Mouse (Mus musculus): ENCODE measurements at regions not wholly inside any gene's neighbourhood (a gene's known extent, or its start where the extent isn't known, plus 50 kb on each side); places are given as distances from the start of the nearest gene placed in this dataset.

GRCm38 (mm10) chr9:85520941-85521340 lies 193.8 kb upstream of the Tent5a start:
- ATAC-seq (ENCODE audit: insufficient number of reproducible peaks, insufficient read depth, low FRiP score, low TSS enrichment): no peak
- H3K27ac ChIP-seq: no peak overlapping the region
- H3K9me3 ChIP-seq: no peaks in the 10 kb centered on the region
- no peak overlapping the region for H3K4me2 ChIP-seq (replicated peaks)
- H3K27me3 ChIP-seq: no peaks in the 10 kb centered on the region
- no peaks in the 10 kb centered on the region for H3K4me1 ChIP-seq
- no peak overlapping the region for H3K4me3 ChIP-seq
- 89% methylated on average over 6 of the region's 6 CpGs for WGBS
- H3K36me3 ChIP-seq: no peaks in the 10 kb centered on the region
- H3K9ac ChIP-seq: no peak overlapping the region

- no peak for ATAC-seq (ENCODE audit: insufficient number of reproducible peaks, insufficient read depth, low FRiP score, low TSS enrichment)
- Histone ChIP-seq H3K36me3 (no peaks in the 10 kb centered on the region), H3K4me2 (replicated peaks) (no peak overlapping the region), H3K4me3 (no peak overlapping the region), H3K27ac (no peak overlapping the region), H3K4me1 (no peaks in the 10 kb centered on the region), H3K9me3 (no peaks in the 10 kb centered on the region), H3K27me3 (no peaks in the 10 kb centered on the region), H3K9ac (no peak overlapping the region)
- WGBS: 75% methylated on average over 4 of the region's 4 CpGs
Measured at GRCm38 (mm10) chr9:85499006-85499405, 171.9 kb upstream of the Tent5a start.

GRCm38 (mm10) chr9:85497348-85497747 lies 170.2 kb upstream of the Tent5a start:
- no peak overlapping the region for H3K9ac ChIP-seq

GRCm38 (mm10) chr9:85496506-85497239 lies 169.5 kb upstream of the Tent5a start:
- H3K27ac ChIP-seq: no peak overlapping the region
- 41% methylated on average over 8 of the region's 8 CpGs for WGBS
- no peak overlapping the region for H3K9ac ChIP-seq
- H3K4me1 ChIP-seq: no peaks in the 10 kb centered on the region
- ATAC-seq (ENCODE audit: insufficient number of reproducible peaks, insufficient read depth, low FRiP score, low TSS enrichment): peak; percentile 47; the same call in 1 of the 2 replicates
- no peak overlapping the region for H3K4me2 ChIP-seq (replicated peaks)
- H3K36me3 ChIP-seq: no peaks in the 10 kb centered on the region
- H3K4me3 ChIP-seq: no peak overlapping the region
- H3K27me3 ChIP-seq: no peaks in the 10 kb centered on the region
- H3K9me3 ChIP-seq: no peaks in the 10 kb centered on the region

More at GRCm38 (mm10) chr9:85497348-85497747, 170.2 kb upstream of the Tent5a start:
- H3K4me2 ChIP-seq (replicated peaks): no peak overlapping the region
- no peaks in the 10 kb centered on the region for H3K36me3 ChIP-seq
- ATAC-seq (ENCODE audit: insufficient number of reproducible peaks, insufficient read depth, low FRiP score, low TSS enrichment): no peak
- H3K27ac ChIP-seq: no peak overlapping the region
- 82% methylated on average over 1 of the region's 1 CpGs for WGBS
- no peaks in the 10 kb centered on the region for H3K4me1 ChIP-seq
- H3K4me3 ChIP-seq: no peak overlapping the region
- no peaks in the 10 kb centered on the region for H3K9me3 ChIP-seq
- no peaks in the 10 kb centered on the region for H3K27me3 ChIP-seq

- Histone ChIP-seq H3K9me3 (no peaks in the 10 kb centered on the region), H3K4me2 (replicated peaks) (no peak overlapping the region), H3K27me3 (no peaks in the 10 kb centered on the region), H3K36me3 (no peaks in the 10 kb centered on the region), H3K9ac (no peak overlapping the region), H3K27ac (no peak overlapping the region), H3K4me3 (no peak overlapping the region), H3K4me1 (no peaks in the 10 kb centered on the region)
- ATAC-seq (ENCODE audit: insufficient number of reproducible peaks, insufficient read depth, low FRiP score, low TSS enrichment): no peak
- WGBS: 72% methylated on average over 4 of the region's 4 CpGs
Measured at GRCm38 (mm10) chr9:85495056-85495455, 167.9 kb upstream of the Tent5a start.

- no peak for ATAC-seq (ENCODE audit: insufficient number of reproducible peaks, insufficient read depth, low FRiP score, low TSS enrichment)
- H3K4me2 ChIP-seq (replicated peaks): no peak overlapping the region
- H3K27me3 ChIP-seq: no peaks in the 10 kb centered on the region
- H3K36me3 ChIP-seq: no peaks in the 10 kb centered on the region
- no peaks in the 10 kb centered on the region for H3K4me1 ChIP-seq
- no peak overlapping the region for H3K4me3 ChIP-seq
- H3K27ac ChIP-seq: no peak overlapping the region
- WGBS: 87% methylated on average over 4 of the region's 4 CpGs
- H3K9ac ChIP-seq: no peak overlapping the region
- no peaks in the 10 kb centered on the region for H3K9me3 ChIP-seq
Measured at GRCm38 (mm10) chr9:85493760-85494159, 166.6 kb upstream of the Tent5a start.

GRCm38 (mm10) chr9:85490367-85490766 lies 163.2 kb upstream of the Tent5a start:
- no peak overlapping the region for H3K4me2 ChIP-seq (replicated peaks)
- 86% methylated on average over 3 of the region's 3 CpGs for WGBS
- no peak overlapping the region for H3K27ac ChIP-seq
- no peaks in the 10 kb centered on the region for H3K9me3 ChIP-seq
- no peaks in the 10 kb centered on the region for H3K36me3 ChIP-seq
- no peak overlapping the region for H3K9ac ChIP-seq
- ATAC-seq (ENCODE audit: insufficient number of reproducible peaks, insufficient read depth, low FRiP score, low TSS enrichment): no peak
- H3K27me3 ChIP-seq: no peaks in the 10 kb centered on the region
- no peak overlapping the region for H3K4me3 ChIP-seq
- H3K4me1 ChIP-seq: no peaks in the 10 kb centered on the region

GRCm38 (mm10) chr9:85487915-85488314 lies 160.8 kb upstream of the Tent5a start:
- no peak overlapping the region for H3K4me2 ChIP-seq (replicated peaks)
- H3K4me3 ChIP-seq: no peak overlapping the region
- 46% methylated on average over 2 of the region's 2 CpGs for WGBS
- no peaks in the 10 kb centered on the region for H3K36me3 ChIP-seq
- H3K9me3 ChIP-seq: no peaks in the 10 kb centered on the region
- ATAC-seq (ENCODE audit: insufficient number of reproducible peaks, insufficient read depth, low FRiP score, low TSS enrichment): no peak
- no peak overlapping the region for H3K27ac ChIP-seq
- H3K9ac ChIP-seq: no peak overlapping the region
- H3K27me3 ChIP-seq: no peaks in the 10 kb centered on the region
- H3K4me1 ChIP-seq: no peaks in the 10 kb centered on the region

- H3K27me3 ChIP-seq: no peaks in the 10 kb centered on the region
- WGBS: 34% methylated on average over 3 of the region's 3 CpGs
- ATAC-seq (ENCODE audit: insufficient number of reproducible peaks, insufficient read depth, low FRiP score, low TSS enrichment): no peak
- no peaks in the 10 kb centered on the region for H3K9me3 ChIP-seq
- no peak overlapping the region for H3K4me3 ChIP-seq
- H3K27ac ChIP-seq: no peak overlapping the region
- no peak overlapping the region for H3K9ac ChIP-seq
- H3K36me3 ChIP-seq: no peaks in the 10 kb centered on the region
- H3K4me2 ChIP-seq (replicated peaks): no peak overlapping the region
- H3K4me1 ChIP-seq: no peaks in the 10 kb centered on the region
Measured at GRCm38 (mm10) chr9:85487052-85487668, 160.0 kb upstream of the Tent5a start.

GRCm38 (mm10) chr9:85485749-85486148 lies 158.6 kb upstream of the Tent5a start:
- H3K4me2 ChIP-seq (replicated peaks): no peak overlapping the region
- no peaks in the 10 kb centered on the region for H3K9me3 ChIP-seq
- 54% methylated on average over 1 of the region's 1 CpGs for WGBS
- H3K9ac ChIP-seq: no peak overlapping the region
- ATAC-seq (ENCODE audit: insufficient number of reproducible peaks, insufficient read depth, low FRiP score, low TSS enrichment): no peak
- H3K27me3 ChIP-seq: no peaks in the 10 kb centered on the region
- H3K4me1 ChIP-seq: no peaks in the 10 kb centered on the region
- H3K4me3 ChIP-seq: no peak overlapping the region
- no peak overlapping the region for H3K27ac ChIP-seq
- no peaks in the 10 kb centered on the region for H3K36me3 ChIP-seq

GRCm38 (mm10) chr9:85483248-85483647 lies 156.1 kb upstream of the Tent5a start:
- WGBS: 86% methylated on average over 4 of the region's 4 CpGs
- no peaks in the 10 kb centered on the region for H3K4me1 ChIP-seq
- H3K27ac ChIP-seq: no peak overlapping the region
- no peak overlapping the region for H3K4me3 ChIP-seq
- no peaks in the 10 kb centered on the region for H3K9me3 ChIP-seq
- no peak overlapping the region for H3K9ac ChIP-seq
- no peak overlapping the region for H3K4me2 ChIP-seq (replicated peaks)
- H3K27me3 ChIP-seq: no peaks in the 10 kb centered on the region
- no peaks in the 10 kb centered on the region for H3K36me3 ChIP-seq
- no peak for ATAC-seq (ENCODE audit: insufficient number of reproducible peaks, insufficient read depth, low FRiP score, low TSS enrichment)

- Histone ChIP-seq H3K36me3 (no peaks in the 10 kb centered on the region), H3K9me3 (no peaks in the 10 kb centered on the region), H3K4me2 (replicated peaks) (no peak overlapping the region), H3K27ac (no peak overlapping the region), H3K4me1 (no peaks in the 10 kb centered on the region), H3K9ac (no peak overlapping the region), H3K27me3 (no peaks in the 10 kb centered on the region), H3K4me3 (no peak overlapping the region)
- WGBS: 65% methylated on average over 2 of the region's 2 CpGs
- no peak for ATAC-seq (ENCODE audit: insufficient number of reproducible peaks, insufficient read depth, low FRiP score, low TSS enrichment)
Measured at GRCm38 (mm10) chr9:85480566-85480965, 153.4 kb upstream of the Tent5a start.
